Mouse (Mus musculus) lung, adult 2 months (tissue): Measurements from ENCODE around the gene Nrg4. TPM values are rescaled to one million over a fixed set of nuclear protein-coding genes. Genes with fewer than 3 reads are reported as not detected.
A peak's percentile ranks its signal among the peaks of the same experiment; 100 is the strongest.
"Not testable (repeated sequence)": the region's sequence is repeated elsewhere in the genome, so short reads cannot be mapped to it uniquely, and the experiment has no call there.

Experiments
- DNase-seq: peaks from one replicate; pipeline ENCODE4 v3.0.0; 2022
- H3K4me1 ChIP-seq: fragments of 200-500 bp; 2 replicates; pipeline ENCODE4 v1.6.1; 2011; ENCODE audit warnings: low read length; ENCODE audit not compliant: control insufficient read depth, insufficient read depth
- H3K4me3 ChIP-seq: fragments of 200-500 bp; replicated peaks from 2 replicates; pipeline ENCODE3; 2011; ENCODE audit warnings: low read depth, mild to moderate bottlenecking, control low read depth, low read length; ENCODE audit errors: extremely low read depth
- CTCF ChIP-seq: fragments of 200-500 bp; IDR thresholded peaks from 2 replicates; pipeline ENCODE4 v1.5.1; 2011; ENCODE audit warnings: mild to moderate bottlenecking, low read length, control low read depth; ENCODE audit not compliant: insufficient read depth
- POLR2A ChIP-seq: fragments of 200-500 bp; IDR thresholded peaks from 2 replicates; pipeline ENCODE4 v1.6.1; 2011; ENCODE audit warnings: low read depth, mild to moderate bottlenecking, control low read depth, low read length, borderline replicate concordance; ENCODE audit errors: extremely low read depth
- whole genome bisulfite sequencing: fragments of 180-500 bp; shearing (Covaris S2); methylation state at CpG from one replicate; pipeline ENCODE4 v1.1.7; 2018; 5-methylcytosine and 5-hydroxymethylcytosine counted together
- polyA plus RNA-seq: library from polyadenylated mRNA; depleted of rRNA; stranded (reverse); fragments of >200 nt; gene quantifications from 2 replicates; pipeline ENCODE4 v1.2.3, GENCODE M21; 2012

The Nrg4 gene
- polyA plus RNA-seq, 1 experiment = 3.7 TPM

- no peak for TF ChIP-seq POLR2A
- no peak for TF ChIP-seq CTCF
- DNase-seq = no peak
- no peaks in the 10 kb centered on the region for H3K4me1 ChIP-seq
- no peak overlapping the region for H3K4me3 ChIP-seq
- WGBS = 80% methylated on average over 3 of the region's 3 CpGs
Measured at GRCm38 (mm10) chr9:55243280-55243679, 83.4 kb downstream of the Nrg4 start.

- DNase-seq = peak; percentile 5
- WGBS = 41% methylated on average over 24 of the region's 24 CpGs
- H3K4me1 ChIP-seq = no peaks in the 10 kb centered on the region
- no peak for TF ChIP-seq CTCF
- no peak for TF ChIP-seq POLR2A
- no peak overlapping the region for H3K4me3 ChIP-seq
Measured at GRCm38 (mm10) chr9:55241863-55242685, 84.6 kb downstream of the Nrg4 start.

GRCm38 (mm10) chr9:55240852-55241251 is 85.8 kb downstream of the Nrg4 start:
- H3K4me3 ChIP-seq = no peak overlapping the region
- 69% methylated on average over 5 of the region's 5 CpGs for WGBS
- DNase-seq = no peak
- TF ChIP-seq POLR2A = no peak
- no peak for TF ChIP-seq CTCF
- no peaks in the 10 kb centered on the region for H3K4me1 ChIP-seq

- WGBS = 59% methylated on average over 13 of the region's 13 CpGs
- no peak for TF ChIP-seq CTCF
- no peak for TF ChIP-seq POLR2A
- Histone ChIP-seq H3K4me3 (no peak overlapping the region), H3K4me1 (no peaks in the 10 kb centered on the region)
- DNase-seq = no peak
Measured at GRCm38 (mm10) chr9:55236235-55237165, 90.1 kb downstream of the Nrg4 start.

GRCm38 (mm10) chr9:55233076-55233475 is 93.6 kb downstream of the Nrg4 start:
- 45% methylated on average over 11 of the region's 11 CpGs for WGBS

GRCm38 (mm10) chr9:55232586-55232985 is 94.1 kb downstream of the Nrg4 start:
- WGBS = 78% methylated on average over 7 of the region's 7 CpGs
- TF ChIP-seq CTCF = no peak
- no peak for TF ChIP-seq POLR2A
- Histone ChIP-seq H3K4me1 (no peaks in the 10 kb centered on the region), H3K4me3 (no peak overlapping the region)
- DNase-seq = no peak

More at GRCm38 (mm10) chr9:55233076-55233475, 93.6 kb downstream of the Nrg4 start:
- DNase-seq, H3K4me1 ChIP-seq, H3K4me3 ChIP-seq: not testable (repeated sequence)

DNA sequence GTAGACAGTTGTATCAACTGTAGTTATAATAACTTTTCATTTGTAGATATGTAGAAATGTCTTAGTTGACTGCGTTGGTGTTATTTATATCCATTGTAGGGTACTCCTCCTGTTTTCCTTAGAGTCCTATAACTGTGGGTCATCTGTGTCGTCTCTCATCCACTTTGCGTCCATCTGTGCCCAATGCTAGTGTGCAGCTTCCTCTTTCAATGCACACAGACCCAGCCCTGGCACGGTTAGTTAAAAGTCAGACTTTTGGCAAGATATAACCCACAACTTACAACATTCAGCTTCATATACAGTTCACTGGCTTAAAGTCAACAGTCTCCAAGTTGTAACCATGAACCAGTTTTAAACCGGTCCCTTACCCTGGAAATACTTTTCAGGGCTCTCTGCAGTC is 94.5 kb downstream of the Nrg4 start:
- H3K4me1 ChIP-seq = no peaks in the 10 kb centered on the region
- no peak for DNase-seq
- TF ChIP-seq CTCF = no peak
- TF ChIP-seq POLR2A = no peak
- WGBS = 76% methylated on average over 5 of the region's 5 CpGs
- no peak overlapping the region for H3K4me3 ChIP-seq

DNA sequence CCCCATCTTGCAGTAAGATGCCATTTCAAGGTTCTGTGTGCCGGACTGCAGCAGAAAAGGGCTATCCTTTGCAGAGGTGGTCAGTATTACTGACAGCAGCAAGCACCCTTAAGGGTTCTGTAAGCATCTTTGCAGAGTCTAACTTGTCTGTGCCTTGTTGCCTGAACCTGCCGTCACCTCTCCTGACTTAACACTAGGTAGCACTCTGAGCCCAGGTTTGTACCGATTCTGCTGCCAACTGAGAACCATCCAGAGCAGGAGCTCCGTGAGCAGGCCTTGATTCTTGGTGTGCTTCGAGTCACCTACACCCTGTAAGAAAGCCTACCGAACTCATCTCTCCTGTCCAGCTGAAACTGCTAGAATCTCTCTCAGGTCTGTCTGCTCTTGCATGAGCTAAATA is 95.1 kb downstream of the Nrg4 start:
- DNase-seq = no peak
- Histone ChIP-seq H3K4me3 (no peak overlapping the region), H3K4me1 (no peaks in the 10 kb centered on the region)
- 66% methylated on average over 6 of the region's 6 CpGs for WGBS
- TF ChIP-seq CTCF (peak; percentile 19; the same call in 1 of the 2 replicates), POLR2A (no peak)

DNA sequence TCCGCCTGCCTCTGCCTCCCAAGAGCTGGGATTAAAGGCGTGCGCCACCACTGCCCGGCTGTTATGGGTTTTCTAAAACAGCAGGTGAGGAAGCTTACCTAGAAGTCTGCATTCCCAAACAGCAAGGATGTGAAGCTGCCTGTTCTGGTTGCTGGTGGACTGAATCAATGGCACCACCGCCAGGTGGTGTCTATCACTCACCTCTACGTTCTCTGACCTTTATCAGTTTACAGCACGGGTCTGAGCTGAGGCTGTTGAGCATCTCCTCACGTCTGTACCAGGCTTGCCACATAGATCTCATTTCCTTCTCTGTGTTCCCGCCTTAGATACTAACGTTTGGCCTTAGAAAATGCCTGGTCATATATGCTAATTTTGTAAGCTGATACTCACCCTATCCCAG is 97.6 kb downstream of the Nrg4 start:
- Histone ChIP-seq H3K4me1 (no peaks in the 10 kb centered on the region), H3K4me3 (no peak overlapping the region)
- TF ChIP-seq POLR2A = no peak
- no peak for TF ChIP-seq CTCF
- DNase-seq = no peak
- WGBS = 56% methylated on average over 10 of the region's 10 CpGs

DNA sequence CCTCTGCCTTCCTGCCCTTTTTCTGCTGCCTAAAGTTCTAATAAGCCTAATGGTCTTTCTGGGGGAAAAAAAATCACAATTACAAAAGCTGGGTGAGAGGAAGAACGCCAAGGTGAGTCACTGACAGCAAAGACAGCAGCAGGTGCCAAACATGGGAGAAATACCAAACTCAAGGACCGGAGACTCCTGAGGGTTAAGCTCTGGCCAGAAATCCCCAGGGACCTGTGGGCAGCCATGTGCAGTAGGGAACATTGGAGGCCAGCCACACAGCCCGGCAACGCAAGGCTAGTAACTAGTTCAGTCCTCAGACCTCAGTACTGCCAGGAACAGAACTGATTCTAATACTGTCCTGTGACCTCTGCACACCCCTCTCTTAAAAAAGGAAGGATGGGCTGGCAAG is 98.5 kb downstream of the Nrg4 start:
- H3K4me1 ChIP-seq = no peaks in the 10 kb centered on the region
- no peak overlapping the region for H3K4me3 ChIP-seq
- WGBS = 75% methylated on average over 4 of the region's 4 CpGs
- TF ChIP-seq POLR2A (no peak), CTCF (no peak)
- no peak for DNase-seq
